Mouse (Mus musculus): ENCODE measurements around the gene Rflnb.
"Not testable (repeated sequence)": the region's sequence is repeated elsewhere in the genome, so short reads cannot be mapped to it uniquely, and the experiment has no call there.

Gene Rflnb

DNA sequence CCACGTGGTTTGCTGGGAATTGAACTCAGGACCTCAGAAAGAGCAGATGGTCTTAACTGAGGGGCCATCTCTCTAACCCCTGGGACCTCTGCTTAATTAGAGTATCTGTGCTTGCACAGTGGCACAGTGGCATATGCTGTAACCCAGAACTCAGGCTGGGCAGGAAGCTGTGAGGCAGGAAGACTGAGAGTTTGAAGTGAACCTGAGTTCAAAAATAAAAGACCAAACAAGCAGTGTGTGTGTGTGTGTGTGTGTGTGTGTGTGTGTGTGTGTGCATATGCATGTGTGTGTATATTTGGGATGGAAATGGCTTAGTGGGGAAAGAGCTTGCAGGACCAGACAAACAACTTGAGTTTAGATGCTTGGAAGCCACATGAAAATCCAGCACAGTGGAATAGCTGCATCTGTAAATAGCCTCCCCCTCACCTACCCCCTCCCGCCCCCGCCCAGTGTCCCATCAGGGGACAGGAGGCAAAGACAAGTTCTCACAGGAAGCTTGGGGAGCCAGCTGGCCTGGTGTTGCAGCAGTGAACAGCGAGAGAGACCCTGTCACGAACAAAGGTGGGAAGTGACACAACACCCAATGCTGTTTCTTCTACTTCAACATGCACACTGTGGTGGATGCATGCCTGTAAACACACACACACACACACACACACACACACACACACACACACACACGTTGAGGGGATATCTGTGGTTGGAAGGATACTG lies 10.2 kb upstream of the Rflnb start:
- no peak for DNase-seq (ENCODE audit: low read depth, low spot score)

DNA sequence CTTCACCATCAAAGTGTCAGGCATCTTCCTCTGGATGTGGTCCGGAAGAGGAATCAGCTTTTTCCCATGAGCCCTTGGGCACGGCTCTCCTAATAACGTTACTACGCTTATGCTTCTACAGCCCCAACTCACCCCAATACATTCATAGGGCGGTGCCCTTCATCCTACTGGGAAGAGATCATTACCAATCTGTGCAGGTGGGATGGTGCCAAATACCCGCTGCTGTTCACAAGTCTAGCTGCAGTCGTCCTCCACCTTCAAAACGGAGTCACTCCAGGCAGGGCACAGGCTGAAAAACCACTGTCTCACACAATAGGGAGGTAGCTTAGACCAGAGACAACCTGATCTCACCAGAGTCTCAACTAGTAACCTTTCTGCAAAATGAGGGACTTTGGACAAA lies 7.6 kb upstream of the Rflnb start:
- DNase-seq (ENCODE audit: low read depth, low spot score): no peak

DNA sequence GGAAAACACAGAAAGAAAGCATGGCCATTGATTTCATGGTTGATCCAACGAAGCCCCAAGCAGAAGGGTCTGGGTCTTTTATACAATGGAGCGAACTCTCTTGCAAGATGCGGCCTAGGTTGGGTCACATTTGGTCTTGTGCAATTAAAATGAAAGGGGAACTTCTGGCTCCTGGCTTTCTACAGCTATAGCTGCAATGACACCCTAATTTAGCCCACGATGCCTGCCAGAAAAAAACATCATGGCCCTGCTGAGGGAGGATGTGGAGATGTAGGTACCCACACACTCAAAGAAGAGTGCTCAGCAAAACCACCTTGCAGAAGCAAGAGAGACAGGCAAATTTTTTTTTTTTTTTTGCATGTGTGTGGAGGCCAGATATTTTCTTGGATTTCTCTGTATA lies 6.3 kb upstream of the Rflnb start:
- no peak for DNase-seq (ENCODE audit: low read depth, low spot score)

DNA sequence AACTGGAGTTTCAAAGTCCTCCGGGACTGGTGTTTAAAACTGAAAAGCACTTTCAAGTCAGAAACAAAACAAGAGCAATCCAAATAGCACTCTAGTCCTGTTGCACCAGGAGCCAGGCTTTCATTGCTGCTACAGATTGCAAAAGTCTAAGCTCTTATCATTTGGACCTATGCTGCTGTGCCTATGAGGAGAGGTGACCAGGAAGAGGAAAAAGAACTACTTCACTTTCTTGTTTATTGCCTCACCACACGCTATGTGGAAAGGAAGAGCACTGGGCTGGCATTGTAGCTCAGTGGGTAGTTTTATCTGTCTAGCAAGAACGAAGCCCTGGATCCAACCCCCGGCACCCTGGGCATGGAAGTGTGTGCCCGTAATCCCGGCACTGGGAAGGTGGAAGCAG lies 5.8 kb upstream of the Rflnb start:
- DNase-seq (ENCODE audit: low read depth, low spot score): no peak

DNA sequence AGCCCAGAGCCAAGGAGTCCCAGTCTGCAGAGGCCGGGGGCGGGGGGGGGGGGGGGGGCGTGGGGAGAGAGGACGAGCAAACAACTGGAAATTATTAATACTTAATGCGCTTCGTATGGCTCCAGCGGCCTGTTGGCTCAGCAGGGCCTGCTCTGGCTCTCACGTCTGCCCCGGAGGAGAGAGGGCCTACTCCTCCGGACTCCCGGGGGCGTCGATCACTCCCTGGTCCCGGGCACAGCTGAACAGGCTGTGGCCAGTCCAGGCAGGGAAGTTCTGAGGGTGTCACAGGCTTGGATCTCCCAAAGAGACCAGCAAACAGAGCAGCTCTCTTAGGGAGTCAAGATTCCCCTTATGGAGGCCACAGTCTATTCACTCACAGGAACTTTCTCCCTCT lies 487 bp upstream of the Rflnb start:
- no peak for DNase-seq (ENCODE audit: low read depth, low spot score)

DNA sequence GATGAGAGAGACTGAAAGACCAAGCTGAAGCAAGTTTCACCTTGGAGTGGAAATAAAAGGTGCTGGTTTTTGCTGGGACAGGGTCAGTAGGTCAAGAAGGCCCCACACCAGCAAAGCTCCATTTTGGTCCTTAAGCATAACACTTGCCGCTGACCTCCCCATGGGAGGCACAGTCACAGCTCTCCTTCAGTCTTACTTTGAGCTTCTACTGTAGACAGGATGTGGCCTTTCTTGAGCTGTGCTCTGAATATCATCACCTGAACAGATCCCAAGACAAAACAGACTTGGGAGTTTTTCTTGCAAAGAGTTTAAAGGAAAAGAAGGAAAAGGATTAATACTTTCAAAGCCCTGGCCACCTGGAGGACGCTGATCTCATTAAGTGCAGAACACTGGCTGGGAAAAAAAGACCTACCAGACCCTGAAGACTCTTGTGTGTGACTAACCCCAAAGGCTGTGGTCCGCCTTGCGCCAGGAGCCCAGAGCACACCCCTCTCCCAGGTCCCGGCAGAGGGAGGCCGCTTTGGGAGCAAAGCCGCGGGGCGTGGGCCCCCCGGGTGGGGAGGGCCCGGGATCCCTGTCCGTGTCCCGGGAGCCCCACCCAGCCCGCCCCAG lies 949 bp downstream of the Rflnb start:
- no peak for DNase-seq (ENCODE audit: low read depth, low spot score)

DNA sequence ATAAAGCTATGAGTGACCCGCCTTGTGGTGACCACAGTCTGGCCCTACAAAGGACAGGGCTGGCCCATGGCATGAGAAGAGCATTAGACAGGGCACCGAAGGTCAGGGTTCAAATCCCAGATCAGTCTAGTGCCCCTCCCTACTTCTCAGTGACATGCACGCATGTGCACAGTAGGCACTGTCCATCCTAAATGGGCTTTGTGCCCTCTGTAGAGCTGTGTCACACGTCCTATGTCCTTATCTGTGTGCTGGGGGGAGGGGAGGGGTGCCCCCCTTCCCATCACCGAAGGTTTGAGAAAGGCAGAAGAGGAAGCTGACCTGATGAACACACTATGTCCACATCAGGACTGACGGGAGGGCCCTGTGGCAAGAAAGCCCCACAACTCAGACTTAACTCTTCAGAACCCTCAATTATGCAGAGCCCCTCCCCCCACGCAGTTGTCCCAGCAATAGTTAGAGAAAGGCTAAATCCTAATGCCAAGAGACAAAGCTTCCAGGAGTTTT lies 2.5 kb downstream of the Rflnb start:
- DNase-seq (ENCODE audit: low read depth, low spot score): no peak

DNA sequence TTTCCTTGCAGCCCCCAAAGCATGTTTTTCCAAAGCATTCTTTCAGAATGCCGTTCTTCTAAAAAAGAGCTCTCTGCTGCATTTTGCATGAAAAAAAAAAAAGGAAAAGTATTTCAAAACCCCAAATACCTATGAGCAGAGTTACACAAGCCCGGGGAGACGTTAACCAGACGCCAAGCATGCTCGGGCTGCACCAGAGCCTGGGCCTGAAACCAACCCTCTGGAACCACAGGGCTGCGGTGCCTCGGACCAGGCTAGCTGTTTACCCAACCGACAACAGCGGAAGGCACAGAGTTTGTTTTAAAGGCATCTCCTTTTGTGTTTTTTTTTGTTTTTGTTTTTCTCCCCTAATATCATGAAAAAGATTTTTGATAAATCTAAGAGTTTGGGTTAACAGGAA lies 6.7 kb downstream of the Rflnb start:
- no peak for DNase-seq (ENCODE audit: low read depth, low spot score)

DNA sequence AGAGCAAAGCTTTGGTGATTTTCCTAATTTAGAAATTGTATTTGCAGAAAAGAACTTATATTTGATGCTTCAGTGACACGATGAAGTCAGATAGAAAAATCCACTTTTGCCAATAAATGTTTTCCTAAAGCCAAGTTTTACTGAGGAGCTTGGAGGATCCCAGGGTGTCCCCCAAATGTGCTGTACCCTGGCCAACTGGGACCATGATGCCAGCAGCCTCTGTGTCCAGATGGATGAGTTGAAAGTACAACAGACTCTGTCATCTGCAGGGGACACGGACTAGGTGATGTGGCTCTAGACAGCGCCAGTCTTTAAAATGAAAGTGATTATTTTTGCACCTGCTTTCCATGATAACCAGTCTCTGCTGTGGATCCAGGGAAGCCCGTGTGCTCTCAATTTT lies 7.7 kb downstream of the Rflnb start:
- no peak for DNase-seq (ENCODE audit: low read depth, low spot score)

DNA sequence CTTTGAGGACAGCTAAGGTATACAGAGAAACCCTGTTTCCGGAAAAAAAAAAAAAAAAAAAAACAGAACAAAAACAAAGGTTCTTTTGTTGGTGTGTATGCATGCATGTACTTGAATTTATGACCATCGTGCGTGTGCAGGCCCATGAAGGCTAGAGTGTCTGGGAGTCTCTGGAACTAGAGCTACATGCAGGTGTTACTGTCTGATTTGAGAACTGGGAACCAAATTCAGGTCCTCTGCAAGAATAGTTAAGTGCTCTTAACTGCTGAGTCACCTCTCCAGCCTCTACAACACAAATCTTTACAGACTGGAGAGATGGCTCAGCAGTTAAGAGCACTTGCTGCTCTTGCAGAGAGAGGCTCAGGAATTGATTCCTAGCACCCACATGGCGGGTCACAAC lies 11.8 kb downstream of the Rflnb start:
- DNase-seq (ENCODE audit: low read depth, low spot score): no peak

DNA sequence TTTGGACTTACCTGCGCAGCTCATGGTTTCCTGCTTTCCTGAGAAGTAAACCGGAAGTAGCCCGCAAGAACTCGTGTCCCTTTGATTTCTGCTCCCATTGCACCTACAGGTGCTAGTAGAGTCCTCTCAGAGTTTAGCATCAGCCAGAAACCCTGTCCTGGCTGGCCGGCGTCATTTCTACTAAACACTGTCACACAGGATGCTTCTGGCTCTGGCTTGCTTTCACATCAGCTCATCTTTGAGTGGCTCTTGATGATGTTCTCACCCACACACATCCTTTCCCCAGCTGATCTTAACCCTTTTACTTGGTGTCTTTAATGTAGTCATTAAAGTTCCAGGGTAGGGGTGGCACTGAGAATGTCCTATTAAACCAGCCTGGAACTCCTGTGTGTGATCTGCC lies 12.3 kb downstream of the Rflnb start:
- no peak for DNase-seq (ENCODE audit: low read depth, low spot score)

DNA sequence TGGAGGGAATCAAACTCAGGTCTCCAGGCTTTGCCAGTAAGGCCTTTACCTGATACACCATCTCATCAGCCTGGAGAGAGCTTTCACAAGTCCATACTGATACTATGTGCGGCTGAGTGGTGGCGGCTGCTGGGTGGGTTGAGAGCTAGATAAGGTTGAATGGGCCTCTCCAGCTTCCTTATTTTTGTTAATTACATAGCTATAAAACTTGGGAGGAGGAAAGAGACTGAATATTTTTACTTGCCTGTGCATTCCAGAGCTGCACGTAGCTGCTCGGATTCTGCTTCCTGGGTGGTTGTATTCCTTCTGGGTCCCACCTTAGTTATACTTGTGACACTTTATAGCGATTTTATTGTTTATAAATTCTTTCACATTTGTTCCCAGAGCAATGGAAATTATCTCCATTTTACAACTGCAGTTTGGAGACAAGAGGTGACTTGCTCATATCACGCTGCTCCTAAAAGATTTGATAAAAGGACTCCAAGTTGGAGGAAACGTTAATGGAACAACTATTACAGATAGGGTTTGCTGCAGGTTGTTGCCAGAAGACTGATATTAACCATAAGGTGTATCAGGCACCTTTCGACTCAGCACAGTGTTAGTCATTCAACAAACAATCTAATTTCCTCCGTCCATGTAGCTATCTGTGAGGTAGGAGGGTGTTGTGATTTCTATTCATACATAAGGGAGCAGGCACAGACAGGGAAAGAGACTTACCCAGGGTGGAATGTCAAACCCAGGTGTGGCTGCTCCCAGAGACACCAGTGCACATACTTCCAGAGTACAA lies 16.6 kb downstream of the Rflnb start:
- no peak for DNase-seq (ENCODE audit: low read depth, low spot score)

DNA sequence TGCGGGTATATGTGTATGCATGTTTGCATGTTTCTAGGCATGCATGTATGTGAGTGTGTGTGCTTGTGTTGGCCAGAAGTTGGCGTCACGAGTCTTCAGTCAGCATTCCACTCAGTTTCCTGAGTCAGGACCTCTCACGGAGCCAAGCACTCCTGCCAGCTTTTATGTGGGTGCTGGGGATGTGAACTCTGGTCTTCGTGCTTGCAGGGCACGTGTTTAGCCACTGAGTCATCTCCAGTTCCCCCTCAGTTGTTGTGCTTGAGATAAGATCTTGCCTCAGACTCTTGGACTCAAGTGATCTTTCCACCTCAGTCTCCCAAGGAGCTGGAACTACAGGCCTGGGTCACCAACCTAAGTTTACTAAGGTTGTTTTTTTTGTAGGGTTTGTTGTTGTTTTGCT lies 18.5 kb downstream of the Rflnb start:
- no peak for DNase-seq (ENCODE audit: low read depth, low spot score)

DNA sequence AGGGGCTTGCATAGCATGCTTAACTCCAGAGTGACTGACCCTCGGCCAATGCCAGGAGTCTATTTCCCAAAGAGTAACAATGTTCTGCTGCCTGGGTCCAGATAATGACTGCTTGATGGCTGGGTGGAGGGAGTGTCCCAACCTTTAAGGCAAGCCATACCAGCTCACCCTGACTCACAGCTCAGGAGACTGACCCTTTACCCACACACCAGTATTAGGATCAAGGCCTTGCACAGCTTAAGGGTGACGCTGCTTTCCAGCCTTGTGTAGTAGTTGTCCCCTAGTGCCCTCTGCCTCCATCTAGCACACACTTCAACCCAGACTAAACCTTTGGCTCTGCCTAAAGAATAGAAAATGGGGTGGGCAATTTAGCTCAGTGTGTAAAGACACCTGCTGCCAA lies 19.4 kb downstream of the Rflnb start:
- DNase-seq (ENCODE audit: low read depth, low spot score): no peak

DNA sequence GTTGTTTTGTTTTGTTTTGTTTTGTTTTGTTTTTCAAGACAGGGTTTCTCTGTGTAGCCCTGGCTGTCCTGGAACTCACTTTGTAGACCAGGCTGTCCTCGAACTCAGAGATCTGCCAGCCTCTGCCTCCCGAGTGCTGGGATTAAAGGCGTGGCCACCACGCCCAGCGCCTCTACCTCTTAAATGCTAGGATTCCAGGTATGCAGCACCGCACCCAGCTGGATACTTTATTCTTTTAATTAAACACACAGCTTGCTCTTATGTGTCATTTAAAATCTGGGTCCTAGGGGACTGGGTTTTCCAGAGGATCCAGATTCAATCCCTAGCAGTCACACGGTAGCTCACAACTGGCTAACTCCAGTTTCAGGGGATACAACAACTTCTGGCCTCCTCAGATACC lies 23.3 kb downstream of the Rflnb start:
- not testable (repeated sequence) for DNase-seq (ENCODE audit: low read depth, low spot score)

DNA sequence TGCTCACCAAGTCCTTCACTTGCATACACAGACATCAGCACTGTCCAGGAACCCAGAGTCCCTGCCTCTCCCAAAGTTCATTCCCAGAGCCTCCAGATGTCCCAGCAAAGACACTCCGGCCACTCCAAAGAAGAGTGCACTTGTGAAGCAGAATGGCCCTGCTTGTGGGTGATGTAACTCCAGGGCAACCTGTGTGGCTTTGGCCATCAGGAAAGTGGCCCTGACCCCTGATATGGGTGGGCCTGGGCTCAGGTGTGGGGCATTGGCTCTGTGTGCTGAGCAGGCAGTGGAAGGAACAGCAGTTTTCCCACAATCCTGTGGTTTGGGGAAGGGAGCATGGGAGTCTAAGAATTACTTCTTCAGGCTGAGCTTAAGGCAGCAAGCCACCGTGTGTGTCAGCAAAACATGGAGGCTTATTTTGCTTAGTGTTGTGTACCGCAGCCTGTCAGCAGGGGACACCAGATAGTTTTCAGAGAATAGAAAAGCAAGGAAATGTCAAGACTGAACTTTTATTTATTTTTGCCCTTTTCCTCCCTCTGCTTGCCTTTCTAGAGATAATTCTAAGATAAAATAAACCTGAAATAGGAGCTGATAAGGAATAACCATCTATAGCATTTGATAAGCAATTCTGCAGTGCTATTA lies 26.2 kb downstream of the Rflnb start:
- no peak for DNase-seq (ENCODE audit: low read depth, low spot score)

DNA sequence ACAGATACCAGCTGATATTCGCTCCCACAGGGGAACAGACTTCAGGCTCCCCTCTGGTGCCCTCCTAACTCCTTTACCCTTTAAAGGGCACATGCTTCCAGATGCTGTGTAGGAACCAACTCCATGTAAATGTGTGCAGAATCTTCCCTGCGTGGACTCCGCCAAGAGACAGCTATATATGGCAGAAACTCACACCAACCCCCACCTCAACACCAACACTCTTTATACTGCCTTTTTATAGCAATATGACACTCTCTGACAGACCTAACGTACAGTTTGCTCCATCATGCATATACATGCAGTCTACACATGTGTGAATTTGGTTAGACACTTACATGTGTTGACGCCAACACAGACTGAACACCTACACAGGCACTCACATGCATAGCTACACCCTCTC lies 26.9 kb downstream of the Rflnb start:
- DNase-seq (ENCODE audit: low read depth, low spot score): no peak

DNA sequence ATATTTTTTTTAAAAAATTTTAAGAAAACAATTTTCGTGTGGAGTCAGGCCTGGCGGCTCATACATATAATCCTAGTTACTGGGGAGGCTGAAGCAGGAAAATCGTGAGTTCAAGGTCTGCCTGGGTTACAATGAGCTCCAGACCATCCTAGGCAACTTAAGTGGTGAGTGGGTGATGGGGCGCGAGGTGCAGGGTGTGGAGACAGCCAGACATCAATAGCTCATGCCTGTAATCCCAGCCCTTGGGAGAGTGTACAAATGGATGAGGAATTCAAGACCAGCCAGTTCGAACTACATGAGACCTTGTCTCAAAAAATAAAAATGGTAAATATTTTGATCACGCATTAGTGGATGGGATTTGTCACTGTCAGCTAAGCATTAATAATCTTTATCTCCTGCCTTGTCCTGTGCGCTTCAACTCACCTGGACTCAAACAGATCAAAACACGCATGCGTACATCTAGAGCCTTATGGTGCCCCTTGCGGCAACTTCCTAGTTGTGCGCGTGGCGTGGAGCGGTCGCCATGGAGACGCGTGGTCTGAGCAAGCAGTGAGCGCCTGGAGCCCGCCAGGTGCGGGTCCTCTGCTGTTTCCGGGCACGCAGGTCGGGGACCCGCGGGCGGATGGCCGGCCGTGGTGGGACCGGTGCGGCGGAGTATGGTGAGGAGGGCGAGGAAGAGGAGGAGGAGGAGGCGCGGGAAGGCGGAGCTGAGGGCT lies 28.0 kb downstream of the Rflnb start, which contains the start of gene 1700016K19Rik:
TSS of gene 1700016K19Rik (plus strand) at position 473 of the 716 bp plus-strand sequence.
- DNase-seq (ENCODE audit: low read depth, low spot score): peak; percentile 41

DNA sequence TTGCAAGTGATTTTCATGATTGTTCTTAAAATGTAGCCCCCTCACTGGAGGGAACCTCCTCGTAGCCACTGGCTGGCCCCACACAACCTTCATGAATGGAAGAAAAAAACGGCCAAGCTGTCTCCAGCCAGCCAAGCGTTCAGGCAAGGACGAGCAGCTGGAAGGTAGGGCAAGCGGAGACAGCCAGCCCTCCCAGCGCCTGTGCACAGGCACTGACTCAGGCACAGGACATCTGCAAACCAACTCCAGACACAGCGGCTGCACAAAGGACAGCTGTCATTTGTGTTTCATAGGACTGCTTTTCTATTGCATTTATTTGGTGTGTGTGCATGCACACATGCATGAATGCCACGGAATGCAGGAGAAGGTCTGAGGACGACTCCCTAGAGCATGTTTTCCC lies 33.2 kb downstream of the Rflnb start:
- no peak for DNase-seq (ENCODE audit: low read depth, low spot score)

DNA sequence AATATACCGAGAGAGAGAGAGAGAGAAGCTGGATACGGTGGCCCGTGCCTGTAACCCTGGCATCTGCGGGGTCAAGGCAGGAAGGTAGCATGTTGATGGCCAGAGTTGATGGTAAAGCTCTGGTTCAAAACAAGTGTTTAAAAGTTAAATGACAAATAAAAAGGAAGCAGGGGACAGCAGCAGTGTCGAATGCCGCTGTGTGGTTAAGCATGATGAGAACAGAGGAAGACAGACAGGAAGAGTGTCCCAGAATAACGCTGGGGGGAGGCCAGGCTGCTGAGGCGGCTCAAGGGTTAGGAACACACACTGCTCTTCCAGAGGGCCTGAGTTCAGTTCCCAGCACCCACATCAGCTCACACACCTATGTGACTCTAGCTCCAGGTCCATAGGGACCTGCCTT lies 35.1 kb downstream of the Rflnb start:
- DNase-seq (ENCODE audit: low read depth, low spot score): no peak

DNA sequence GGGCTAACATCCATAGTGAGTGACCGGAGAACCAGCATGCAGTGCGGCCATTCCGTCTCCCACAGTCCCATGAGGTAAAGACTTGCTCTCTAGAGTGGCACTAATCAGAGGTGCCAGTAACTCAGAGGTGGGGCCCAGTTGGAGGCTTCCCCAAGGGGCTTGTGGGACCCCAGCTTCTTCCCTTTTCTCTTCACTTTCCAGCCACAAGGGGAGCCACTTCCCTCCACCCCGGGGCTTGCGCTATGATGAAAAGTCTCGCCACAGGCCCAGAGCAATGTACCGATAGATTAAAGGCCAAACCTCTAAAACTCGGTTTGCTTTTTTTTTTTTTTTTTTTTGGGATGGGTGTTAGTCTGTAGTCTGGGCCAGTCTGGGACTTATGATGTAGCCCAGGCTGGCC lies 35.7 kb downstream of the Rflnb start:
- no peak for DNase-seq (ENCODE audit: low read depth, low spot score)
